Mouse (Mus musculus) heart, embryonic 10.5 days (tissue): ENCODE measurements around the gene Slc35f1. TPM values are rescaled to one million over a fixed set of nuclear protein-coding genes. Genes with fewer than 3 reads are reported as not detected.

Experiments used
- DNase-seq: peaks from one replicate; pipeline ENCODE4 v3.0.0-alpha.2; 2017; ENCODE audit warnings: low spot score
- H3K27ac ChIP-seq: fragments of 300-500 bp; sonication (generic); 2 replicates; pipeline ENCODE4 v1.5.1; 2016; ENCODE audit warnings: mild to moderate bottlenecking
- H3K27me3 ChIP-seq: fragments of 300-500 bp; sonication (generic); 2 replicates; pipeline ENCODE4 v1.6.1; 2016; ENCODE audit warnings: mild to moderate bottlenecking; ENCODE audit not compliant: poor library complexity, insufficient read depth, severe bottlenecking
- H3K36me3 ChIP-seq: fragments of 300-500 bp; sonication (generic); 2 replicates; pipeline ENCODE4 v1.6.1; 2016; ENCODE audit warnings: mild to moderate bottlenecking, moderate library complexity
- H3K4me1 ChIP-seq: fragments of 300-500 bp; sonication (generic); 2 replicates; pipeline ENCODE4 v1.6.1; 2016; ENCODE audit warnings: mild to moderate bottlenecking
- H3K4me3 ChIP-seq: fragments of 300-500 bp; sonication (generic); 2 replicates; pipeline ENCODE4 v1.5.1; 2016; ENCODE audit warnings: mild to moderate bottlenecking, moderate library complexity
- H3K9me3 ChIP-seq: fragments of 300-500 bp; sonication (generic); 2 replicates; pipeline ENCODE4 v1.6.1; 2016; ENCODE audit warnings: mild to moderate bottlenecking, moderate library complexity
- WGBS: fragments of 180-500 bp; shearing (Covaris S2); methylation state at CpG from one replicate; pipeline ENCODE4 v1.1.7; 2016; 5-methylcytosine and 5-hydroxymethylcytosine counted together
- polyA plus RNA-seq: library from polyadenylated mRNA; unstranded; fragments of >200 nt; fragmentation: Nextera tagmentation; extraction: Ambion mirVana; gene quantifications from 2 replicates; pipeline ENCODE4 v1.2.1, GENCODE M21; 2016

The Slc35f1 gene
- polyA plus RNA-seq, 1 experiment from 2014 or later, result 1.3 TPM

DNA sequence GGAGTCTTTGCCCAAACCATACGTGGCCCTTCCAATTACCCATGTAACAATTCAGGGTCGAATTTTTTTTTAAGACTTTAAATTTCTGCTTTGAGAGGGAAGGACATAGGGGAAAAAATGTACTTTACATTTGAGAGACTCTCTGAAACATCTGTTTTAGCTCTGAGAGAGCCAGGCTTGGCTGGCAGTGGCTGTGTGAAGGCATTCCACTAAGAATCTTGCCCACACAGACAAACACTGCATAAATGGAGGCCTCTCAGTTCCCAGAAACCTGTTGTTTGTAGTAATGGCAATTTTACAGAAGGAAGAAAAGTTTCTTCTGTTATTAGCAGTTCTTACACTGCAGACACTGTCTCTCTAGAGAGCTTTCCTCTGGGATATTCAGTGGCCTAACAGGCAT lies 301.9 kb downstream of the Slc35f1 start:
- no peaks in the 10 kb centered on the region for H3K36me3 ChIP-seq
- no peak overlapping the region for H3K27ac ChIP-seq
- DNase-seq, result no peak
- no peaks in the 10 kb centered on the region for H3K9me3 ChIP-seq
- 58% methylated on average over 2 of the region's 2 CpGs for WGBS
- no peaks in the 10 kb centered on the region for H3K27me3 ChIP-seq
- H3K4me3 ChIP-seq, result no peak overlapping the region
- H3K4me1 ChIP-seq, result no peaks in the 10 kb centered on the region

DNA sequence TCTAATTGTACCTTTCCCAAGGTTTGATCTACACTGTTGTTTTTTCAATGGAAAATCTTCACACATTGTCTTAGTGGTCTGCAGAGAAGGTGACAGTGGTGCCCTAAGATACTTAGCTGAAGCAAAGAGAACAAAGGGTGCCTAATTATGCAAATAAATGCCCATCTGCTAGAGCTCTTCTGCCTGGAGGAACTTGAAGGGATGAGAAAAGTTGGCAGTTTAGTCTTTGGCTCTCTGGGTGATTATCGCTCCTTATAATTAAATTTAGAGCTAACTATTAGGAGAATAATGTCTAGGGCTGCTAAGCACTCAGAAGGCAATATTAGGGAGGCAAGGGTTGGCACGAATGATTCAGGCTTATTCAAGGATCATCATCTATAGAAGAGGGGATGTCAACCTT lies 306.6 kb downstream of the Slc35f1 start:
- Histone ChIP-seq H3K4me3 (no peak overlapping the region), H3K27me3 (no peaks in the 10 kb centered on the region), H3K9me3 (no peaks in the 10 kb centered on the region), H3K27ac (no peak overlapping the region), H3K36me3 (no peaks in the 10 kb centered on the region), H3K4me1 (no peaks in the 10 kb centered on the region)
- 59% methylated on average over 2 of the region's 2 CpGs for WGBS
- no peak for DNase-seq

DNA sequence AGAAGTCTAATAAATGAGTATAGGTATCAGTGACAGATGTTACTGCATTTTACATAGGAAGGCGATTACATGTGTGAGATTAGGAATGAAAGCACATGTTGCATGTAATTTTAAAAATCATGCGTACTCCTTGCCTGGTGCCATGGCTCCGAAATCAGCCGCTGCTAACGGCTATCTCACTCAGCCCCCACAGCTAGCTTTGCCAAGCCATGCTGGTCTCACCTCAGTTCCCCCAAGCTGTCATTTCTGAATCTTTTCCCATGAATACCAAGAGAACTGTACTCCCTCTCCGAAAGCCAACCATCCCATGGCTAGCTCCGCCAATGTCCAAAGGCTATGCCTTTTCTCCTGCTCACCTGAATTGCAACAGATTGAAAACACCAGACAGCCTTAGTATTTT lies 310.8 kb downstream of the Slc35f1 start:
- Histone ChIP-seq H3K27ac (no peak overlapping the region), H3K36me3 (no peaks in the 10 kb centered on the region), H3K4me3 (no peak overlapping the region), H3K4me1 (no peaks in the 10 kb centered on the region), H3K9me3 (no peaks in the 10 kb centered on the region), H3K27me3 (no peaks in the 10 kb centered on the region)
- WGBS, result 91% methylated on average over 7 of the region's 7 CpGs
- DNase-seq, result no peak

DNA sequence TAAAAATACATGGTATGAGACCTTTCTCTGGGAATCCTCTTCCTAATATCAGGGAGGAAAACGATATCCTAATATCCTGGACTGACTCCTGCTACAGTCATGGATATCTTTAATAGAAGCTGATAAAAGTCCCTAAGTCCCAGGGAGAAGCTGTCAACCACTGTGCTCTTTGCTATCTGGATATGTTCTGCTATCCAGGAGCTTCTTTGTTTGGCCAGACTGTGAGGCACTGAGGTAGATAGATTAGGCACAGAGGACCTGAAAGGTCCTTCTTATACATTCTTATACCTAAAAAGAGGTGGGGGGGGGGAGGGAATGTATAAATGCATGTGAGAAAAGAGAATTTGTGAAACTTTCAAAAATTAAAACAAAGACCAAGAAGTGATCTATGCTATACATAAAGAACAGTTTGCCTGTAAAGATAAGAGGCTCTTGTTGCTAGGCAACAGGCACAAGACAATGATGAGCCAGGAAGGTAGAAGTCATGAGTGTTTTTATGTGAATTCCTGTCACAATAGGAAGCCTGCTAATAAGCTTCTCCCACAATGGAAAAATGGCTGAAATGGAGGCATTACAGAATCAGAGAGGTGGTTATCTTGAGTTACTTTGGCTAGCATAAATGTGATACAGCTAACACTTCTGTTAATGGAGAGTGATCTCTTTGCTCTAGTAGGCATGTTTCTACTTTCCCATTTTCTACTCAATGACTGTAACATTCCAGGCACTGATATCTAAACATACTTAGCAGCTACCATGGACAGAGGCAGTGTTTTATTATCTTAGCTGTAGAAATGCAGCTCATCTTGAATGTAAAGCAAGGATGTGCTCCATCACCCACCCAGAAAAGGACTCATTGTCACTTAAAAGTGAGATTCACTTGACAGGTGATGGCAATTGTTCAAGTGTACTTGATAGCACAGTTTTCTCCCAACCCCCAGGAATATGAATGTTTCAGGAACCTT lies 316.2 kb downstream of the Slc35f1 start:
- DNase-seq, result no peak
- Histone ChIP-seq H3K4me3 (no peak overlapping the region), H3K4me1 (no peaks in the 10 kb centered on the region), H3K27ac (no peak overlapping the region), H3K9me3 (no peaks in the 10 kb centered on the region), H3K27me3 (no peaks in the 10 kb centered on the region), H3K36me3 (no peaks in the 10 kb centered on the region)
- WGBS, result 77% methylated on average over 1 of the region's 1 CpGs

DNA sequence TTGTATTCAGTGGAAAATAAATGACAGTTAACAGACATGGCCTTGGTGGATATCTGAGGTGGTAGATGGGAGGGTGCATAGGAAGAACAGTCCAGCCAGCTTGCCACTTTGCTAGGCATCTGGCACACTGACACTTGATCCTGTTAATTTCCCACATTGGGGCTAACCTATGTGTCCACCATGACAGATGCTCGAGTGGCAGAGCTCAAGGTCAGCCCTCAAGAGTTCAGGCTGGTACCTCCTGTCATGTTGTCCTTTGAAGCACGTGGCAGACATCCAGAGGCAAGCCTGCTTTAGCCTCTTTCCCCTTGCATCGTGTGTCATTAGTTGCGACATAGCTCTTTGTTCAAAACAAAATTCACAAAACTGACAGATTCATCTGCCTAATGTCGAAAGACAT lies 323.5 kb downstream of the Slc35f1 start:
- H3K9me3 ChIP-seq, result no peaks in the 10 kb centered on the region
- H3K27me3 ChIP-seq, result no peaks in the 10 kb centered on the region
- WGBS, result 70% methylated on average over 5 of the region's 5 CpGs
- no peak for DNase-seq
- H3K4me3 ChIP-seq, result no peak overlapping the region
- no peak overlapping the region for H3K27ac ChIP-seq
- no peaks in the 10 kb centered on the region for H3K36me3 ChIP-seq
- H3K4me1 ChIP-seq, result no peaks in the 10 kb centered on the region

DNA sequence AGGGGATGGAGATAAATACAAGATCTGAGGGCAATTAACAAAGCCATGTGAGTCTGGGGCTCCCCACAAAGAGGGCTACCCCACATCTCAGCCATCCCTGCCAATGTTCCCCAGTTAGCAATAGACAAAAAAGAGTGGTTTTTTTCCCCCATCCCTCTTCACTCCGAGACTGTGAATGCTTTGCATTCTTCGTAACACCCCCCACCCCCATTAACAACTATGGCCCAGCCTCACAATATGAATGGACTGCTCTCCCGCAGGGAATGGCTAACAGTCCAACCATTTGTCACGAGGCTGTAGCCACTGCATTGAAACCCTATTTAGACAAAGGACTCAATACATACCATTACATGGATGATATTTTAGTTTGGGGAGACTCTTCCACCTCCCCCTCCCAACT lies 338.1 kb downstream of the Slc35f1 start:
- Histone ChIP-seq H3K36me3 (no peaks in the 10 kb centered on the region), H3K4me3 (no peak overlapping the region), H3K4me1 (no peaks in the 10 kb centered on the region), H3K9me3 (no peaks in the 10 kb centered on the region), H3K27ac (no peak overlapping the region), H3K27me3 (no peaks in the 10 kb centered on the region)
- WGBS, result 68% methylated on average over 4 of the region's 4 CpGs
- no peak for DNase-seq

DNA sequence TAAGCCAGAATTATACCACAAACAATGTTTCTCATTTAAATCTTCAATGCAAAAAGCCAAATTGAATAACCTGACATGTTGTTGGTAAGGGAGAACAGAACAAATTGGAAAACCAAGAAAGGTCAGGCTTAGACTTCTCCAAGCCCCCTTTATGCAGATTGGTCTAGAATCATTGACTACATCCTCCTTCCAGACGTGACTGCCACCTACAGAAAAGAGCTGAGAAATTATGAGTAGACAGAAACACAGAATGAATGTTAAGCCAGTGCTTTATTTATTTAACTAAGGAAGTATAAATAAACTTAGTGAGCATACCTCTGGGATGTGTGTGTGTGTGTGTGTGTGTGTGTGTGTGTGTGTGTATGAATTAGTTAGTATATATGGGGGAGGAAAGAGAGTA lies 344.9 kb downstream of the Slc35f1 start:
- Histone ChIP-seq H3K4me1 (no peaks in the 10 kb centered on the region), H3K27me3 (no peaks in the 10 kb centered on the region), H3K4me3 (no peak overlapping the region), H3K36me3 (no peaks in the 10 kb centered on the region), H3K27ac (no peak overlapping the region), H3K9me3 (no peaks in the 10 kb centered on the region)
- no peak for DNase-seq
- 24% methylated on average over 1 of the region's 1 CpGs for WGBS

DNA sequence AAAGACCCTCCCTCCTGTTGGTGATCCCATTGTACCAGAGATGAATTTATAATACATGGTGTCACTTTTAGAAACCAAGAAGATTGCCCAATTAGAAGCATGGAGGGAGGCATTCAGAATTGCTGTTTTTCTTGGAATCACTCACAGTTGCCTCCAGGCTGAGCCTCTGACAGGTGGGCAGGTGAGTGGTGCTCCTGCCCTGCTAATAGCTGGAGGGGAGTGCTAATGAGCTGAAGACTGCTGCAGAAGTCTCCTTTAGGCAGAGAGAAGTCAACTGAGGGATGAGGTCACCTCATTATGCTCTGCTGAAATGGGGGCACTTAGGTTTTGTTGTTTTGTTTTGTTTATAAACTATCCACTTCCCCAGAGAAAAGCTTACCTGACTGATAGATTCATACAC lies 355.6 kb downstream of the Slc35f1 start:
- no peak overlapping the region for H3K27ac ChIP-seq
- no peak for DNase-seq

DNA sequence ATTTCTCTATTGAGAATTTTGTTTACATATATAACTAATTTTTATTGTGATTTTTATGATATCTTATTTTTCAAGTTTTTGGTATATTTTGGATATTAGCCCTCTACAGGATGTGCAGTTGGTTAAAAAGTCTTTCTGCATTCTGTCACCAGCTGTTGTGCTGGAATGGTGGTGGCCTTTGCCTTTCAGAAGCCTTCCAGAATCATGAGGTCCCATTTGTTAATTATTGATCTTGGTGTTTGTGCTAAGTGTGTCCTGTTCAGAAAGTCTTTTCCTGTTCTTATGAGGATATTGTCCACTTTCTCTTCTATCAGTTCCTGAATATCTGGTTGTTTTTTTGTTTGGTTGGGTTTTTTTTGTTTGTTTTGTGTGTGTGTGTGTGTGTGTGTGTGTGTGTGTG lies 362.2 kb downstream of the Slc35f1 start:
- Histone ChIP-seq H3K9me3 (no peaks in the 10 kb centered on the region), H3K4me3 (no peak overlapping the region), H3K36me3 (no peaks in the 10 kb centered on the region), H3K27ac (no peak overlapping the region), H3K4me1 (0 out of 2 replicates have a peak, but pooled peaks cover 3% of the 10 kb centered on the region), H3K27me3 (no peaks in the 10 kb centered on the region)
- DNase-seq, result no peak

More for the DNA sequence above, 355.6 kb downstream of the Slc35f1 start:
- no peaks in the 10 kb centered on the region for H3K36me3 ChIP-seq
- no peaks in the 10 kb centered on the region for H3K27me3 ChIP-seq
- H3K4me1 ChIP-seq, result 0 out of 2 replicates have a peak, but pooled peaks cover 3% of the 10 kb centered on the region
- no peaks in the 10 kb centered on the region for H3K9me3 ChIP-seq
- no peak overlapping the region for H3K4me3 ChIP-seq

DNA sequence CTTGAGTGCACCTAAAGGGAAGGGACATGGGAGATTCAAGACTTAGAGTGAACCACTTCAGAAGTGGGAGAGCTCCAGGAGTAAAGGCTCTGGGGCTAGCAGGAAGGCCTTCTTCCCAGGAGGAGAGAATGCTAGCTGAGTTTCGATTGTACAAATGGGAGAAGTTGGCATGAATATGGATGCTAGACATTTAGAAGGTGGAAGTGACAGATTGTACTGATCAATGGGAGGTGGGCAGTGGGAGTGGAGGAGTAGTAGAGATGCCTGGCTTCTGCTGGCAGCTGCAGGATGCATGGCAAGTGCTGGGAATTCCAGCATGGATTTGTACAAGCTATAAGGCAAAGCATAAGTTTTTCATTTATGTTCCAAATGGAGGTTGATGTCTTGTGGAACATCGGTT lies 370.4 kb downstream of the Slc35f1 start:
- H3K36me3 ChIP-seq, result no peaks in the 10 kb centered on the region
- H3K9me3 ChIP-seq, result no peaks in the 10 kb centered on the region
- H3K4me1 ChIP-seq, result no peaks in the 10 kb centered on the region
- no peak for DNase-seq
- H3K27ac ChIP-seq, result no peak overlapping the region
- no peak overlapping the region for H3K4me3 ChIP-seq
- H3K27me3 ChIP-seq, result no peaks in the 10 kb centered on the region
- 85% methylated on average over 2 of the region's 2 CpGs for WGBS

DNA sequence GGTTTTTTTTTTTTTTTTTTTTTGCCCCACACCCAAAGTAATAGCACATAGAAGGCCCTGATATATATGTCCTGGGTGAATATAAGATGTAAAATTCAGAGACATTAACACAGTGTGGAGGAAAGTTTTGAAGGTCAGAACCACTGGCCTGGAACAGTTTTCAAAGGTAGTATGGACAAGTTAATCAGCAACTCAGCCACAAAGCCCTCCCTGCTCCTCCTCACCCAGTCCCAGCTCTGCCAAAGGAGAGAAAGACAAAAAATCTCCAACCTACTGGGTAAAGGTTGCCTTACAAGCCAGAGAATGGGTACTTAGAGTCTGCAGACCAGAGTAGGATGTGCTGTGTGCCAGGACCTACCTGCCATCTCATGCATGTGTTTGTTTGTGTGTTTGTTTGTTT lies 372.4 kb downstream of the Slc35f1 start:
- H3K4me1 ChIP-seq, result no peaks in the 10 kb centered on the region
- H3K4me3 ChIP-seq, result no peak overlapping the region
- H3K27ac ChIP-seq, result no peak overlapping the region
- H3K9me3 ChIP-seq, result no peaks in the 10 kb centered on the region
- no peaks in the 10 kb centered on the region for H3K27me3 ChIP-seq
- no peak for DNase-seq
- no peaks in the 10 kb centered on the region for H3K36me3 ChIP-seq

DNA sequence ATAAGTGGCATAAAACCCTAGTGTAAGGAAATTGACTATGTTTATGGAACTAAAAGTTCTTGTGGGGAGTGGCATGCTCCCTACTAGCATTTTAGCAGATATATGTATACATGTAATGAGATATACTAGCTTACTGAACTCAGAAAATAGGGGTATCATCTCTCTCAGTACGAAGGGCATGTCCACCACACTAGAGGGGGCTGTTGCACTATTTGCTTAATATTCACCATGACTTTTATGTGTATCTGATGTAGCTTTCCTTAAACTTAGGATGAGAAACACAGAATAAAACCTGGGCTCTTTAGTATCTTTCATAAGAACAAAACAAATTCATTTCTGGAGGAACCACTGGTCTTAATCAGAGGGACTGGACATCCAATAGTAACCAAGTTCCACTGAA lies 397.5 kb downstream of the Slc35f1 start:
- no peaks in the 10 kb centered on the region for H3K27me3 ChIP-seq
- WGBS, result 86% methylated on average over 1 of the region's 1 CpGs
- H3K27ac ChIP-seq, result no peak overlapping the region
- H3K9me3 ChIP-seq, result no peaks in the 10 kb centered on the region
- H3K36me3 ChIP-seq, result no peaks in the 10 kb centered on the region
- no peak for DNase-seq
- H3K4me1 ChIP-seq, result no peaks in the 10 kb centered on the region
- H3K4me3 ChIP-seq, result no peak overlapping the region

DNA sequence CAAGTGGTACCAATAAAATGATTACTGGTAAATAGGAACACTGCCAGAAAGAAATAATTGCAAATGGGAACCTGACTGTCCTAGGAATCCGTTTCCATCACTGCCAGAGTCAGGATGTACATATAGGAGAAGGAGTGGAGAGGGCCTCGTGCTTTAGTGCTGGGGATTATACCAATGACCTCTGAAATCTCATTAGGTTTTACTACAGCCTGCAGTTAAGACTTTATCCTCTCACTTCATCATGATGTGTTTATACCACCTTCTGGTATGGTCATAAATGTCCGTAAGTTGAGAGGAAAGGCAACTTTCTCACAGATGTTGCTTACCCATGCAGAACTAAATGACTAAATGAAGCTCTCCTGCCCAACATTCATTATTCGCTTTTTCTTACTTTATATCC lies 401.2 kb downstream of the Slc35f1 start:
- DNase-seq, result no peak
- H3K27ac ChIP-seq, result no peak overlapping the region
- no peaks in the 10 kb centered on the region for H3K36me3 ChIP-seq
- no peaks in the 10 kb centered on the region for H3K9me3 ChIP-seq
- no peaks in the 10 kb centered on the region for H3K4me1 ChIP-seq
- no peaks in the 10 kb centered on the region for H3K27me3 ChIP-seq
- 80% methylated on average over 4 of the region's 4 CpGs for WGBS
- no peak overlapping the region for H3K4me3 ChIP-seq

DNA sequence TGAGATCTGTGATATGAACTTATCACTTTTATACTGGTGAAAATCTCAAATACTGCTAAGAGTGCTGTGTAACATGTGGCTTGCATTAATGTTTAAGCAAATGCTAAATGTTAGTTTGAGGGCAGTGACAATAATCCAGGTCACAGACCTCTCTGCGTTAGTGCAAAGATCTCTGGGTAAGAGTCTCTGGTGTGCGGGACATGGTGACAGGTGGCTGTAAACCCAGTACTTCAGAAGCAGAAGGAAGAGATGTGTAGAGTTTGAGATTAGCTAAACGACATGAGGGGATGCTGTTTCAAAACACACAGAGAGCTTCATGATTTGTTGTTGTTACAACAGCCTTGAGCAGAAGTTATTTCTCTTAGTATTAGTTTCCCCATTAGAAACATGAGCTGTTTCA lies 406.1 kb downstream of the Slc35f1 start:
- Histone ChIP-seq H3K27me3 (no peaks in the 10 kb centered on the region), H3K9me3 (no peaks in the 10 kb centered on the region), H3K4me3 (no peak overlapping the region), H3K4me1 (no peaks in the 10 kb centered on the region), H3K27ac (no peak overlapping the region), H3K36me3 (no peaks in the 10 kb centered on the region)
- DNase-seq, result no peak
- 37% methylated on average over 3 of the region's 3 CpGs for WGBS
